Comparison of ENCODE assay signal across 10 mouse cellular contexts in the genomic region with DNA sequence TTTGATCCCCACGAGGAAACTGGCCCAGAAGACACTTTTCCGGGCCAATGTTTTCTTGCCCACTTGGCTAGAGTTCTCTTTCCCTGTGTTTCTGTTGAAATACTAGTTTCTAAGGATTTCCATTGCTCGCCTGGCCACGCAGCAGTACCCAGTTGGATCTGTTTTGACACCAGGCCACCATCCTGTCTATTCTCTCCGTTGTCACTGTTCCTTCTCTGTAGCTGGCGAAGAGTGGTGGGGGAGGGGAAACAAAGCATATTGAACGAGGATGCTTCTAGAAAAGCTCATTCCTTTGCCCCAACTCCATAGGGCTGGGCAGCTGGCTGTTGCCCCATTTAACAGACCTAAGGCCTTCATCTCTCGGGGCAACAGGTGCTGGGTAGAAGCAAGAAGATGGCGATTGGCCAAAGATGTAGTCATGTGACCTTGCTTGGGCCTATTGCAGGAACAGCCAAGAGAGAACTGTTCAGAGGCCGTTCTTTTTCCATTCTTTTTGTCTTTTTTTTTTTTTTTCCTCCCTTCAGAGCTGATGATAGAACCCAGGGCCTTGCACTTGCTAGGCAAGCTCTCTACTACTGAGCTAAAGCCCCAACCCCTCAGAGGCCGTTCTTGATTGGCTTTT.
DNase-seq lines count a peak whose midpoint lies in the region; ATAC-seq lines count a peak whose summit lies in the region.
"Had no signal": no experiment of that assay in that cellular context is flagged by ENCODE, and none has a peak within 500 bp of the region (broad histone marks: within the 10 kb centered on the region; RNA-seq: fewer than 3 reads in every experiment).

No protein-coding gene starts in this region.

- H3K4me1 ChIP-seq in heart, embryonic 10.5 days = peaks cover 6% of the 10 kb centered on the region
- H3K4me1 ChIP-seq in intestine, embryonic 16.5 days (ENCODE audit: control insufficient read depth, insufficient read depth, low read length) = peaks cover 2% of the 10 kb centered on the region; the same call in 1 of the 2 replicates
- peaks cover 2% of the 10 kb centered on the region for H3K4me1 ChIP-seq in liver, embryonic 11.5 days (replicated peaks; ENCODE audit: control insufficient read depth, insufficient read depth, low read length)

- 67% methylated on average over 11 of the region's 11 CpGs for WGBS in heart, embryonic 10.5 days
- 72% methylated on average over 11 of the region's 11 CpGs for WGBS in intestine, embryonic 16.5 days
- 73% methylated on average over 11 of the region's 11 CpGs for WGBS in liver, embryonic 11.5 days

- intact Hi-C loops in heart, postnatal 36 days (cut with DNase I) = no loop called here

- no peak for ATAC-seq in intestine, embryonic 16.5 days
- ATAC-seq in liver, embryonic 11.5 days (replicated peaks; ENCODE audit: low FRiP score) = no peak
- ATAC-seq: midbrain, embryonic 16.5 days had no signal

- no peak overlapping the region for H3K4me3 ChIP-seq in heart, embryonic 10.5 days
- H3K4me3 ChIP-seq in intestine, embryonic 16.5 days (ENCODE audit: low read length) = no peak overlapping the region
- no peak overlapping the region for H3K4me3 ChIP-seq in liver, embryonic 11.5 days (ENCODE audit: low read depth, low read length)

- no peaks in the 10 kb centered on the region for H3K9me3 ChIP-seq in heart, embryonic 10.5 days
- H3K9me3 ChIP-seq in intestine, embryonic 16.5 days (ENCODE audit: control insufficient read depth, low read length) = no peaks in the 10 kb centered on the region
- no peaks in the 10 kb centered on the region for H3K9me3 ChIP-seq in liver, embryonic 11.5 days (ENCODE audit: control insufficient read depth, low read length)
- H3K9me3 ChIP-seq: G1E had no signal

- H3K27me3 ChIP-seq in heart, embryonic 10.5 days (ENCODE audit: insufficient read depth, poor library complexity, severe bottlenecking) = peaks cover 20% of the 10 kb centered on the region
- 0 out of 2 replicates have a peak, but pooled peaks cover 2% of the 10 kb centered on the region for H3K27me3 ChIP-seq in intestine, embryonic 16.5 days (replicated peaks; ENCODE audit: control insufficient read depth, insufficient read depth, low read length)
- no peaks in the 10 kb centered on the region for H3K27me3 ChIP-seq in liver, embryonic 11.5 days (replicated peaks; ENCODE audit: control insufficient read depth, insufficient read depth, low read length)

- peak; percentile 90 for DNase-seq in heart, adult 11 months
- no peak for DNase-seq in heart, embryonic 10.5 days (ENCODE audit: low spot score)
- peak; percentile 35 to 49 for DNase-seq in spleen, postnatal 36 days (ENCODE audit: low spot score in 2 of 2)
- DNase-seq in spleen, adult 18-20 months = no peak
- DNase-seq in heart, postnatal 36 days = peak; percentile 25 to 38
- DNase-seq in liver, embryonic 11.5 days (ENCODE audit: low spot score) = no peak
- no peak for DNase-seq in ovary, postnatal 10 days (ENCODE audit: low spot score)

- H3K36me3 ChIP-seq in heart, embryonic 10.5 days = no peaks in the 10 kb centered on the region
- H3K36me3 ChIP-seq in intestine, embryonic 16.5 days (ENCODE audit: control insufficient read depth, insufficient read depth, low read length) = no peaks in the 10 kb centered on the region
- H3K36me3 ChIP-seq in liver, embryonic 11.5 days (ENCODE audit: control insufficient read depth, insufficient read depth, low read length) = no peaks in the 10 kb centered on the region
- H3K36me3 ChIP-seq: G1E had no signal

- H3K9ac ChIP-seq in intestine, embryonic 16.5 days (ENCODE audit: low read depth, low read length) = no peak overlapping the region
- no peak overlapping the region for H3K9ac ChIP-seq in liver, embryonic 11.5 days (ENCODE audit: low read depth, low read length)

- no peak overlapping the region for H3K27ac ChIP-seq in heart, embryonic 10.5 days
- no peak overlapping the region for H3K27ac ChIP-seq in intestine, embryonic 16.5 days (ENCODE audit: low read length)
- H3K27ac ChIP-seq in liver, embryonic 11.5 days (ENCODE audit: low read depth, low read length) = no peak overlapping the region

- H3K4me2 ChIP-seq in intestine, embryonic 16.5 days (ENCODE audit: low read depth, low read length) = no peak overlapping the region
- H3K4me2 ChIP-seq in liver, embryonic 11.5 days = no peak overlapping the region

Comparison
In these comparisons a context has a peak if more than half of its experiments do, and no peak if none do; other contexts are left out.
1. DNase-seq: peak in heart, adult 11 months (single experiment), spleen, postnatal 36 days (2 of 2) and heart, postnatal 36 days (2 of 2); none in heart, embryonic 10.5 days (single experiment), spleen, adult 18-20 months (0 of 2), liver, embryonic 11.5 days (single experiment) and ovary, postnatal 10 days (single experiment).